10 mouse cellular contexts compared by ENCODE assay signal in genomic region chr7:130206181-130206582, GRCm38 (mm10).
A peak's percentile ranks its signal among the peaks of the same experiment; 100 is the strongest.
DNase-seq lines count a peak whose midpoint lies in the region; ATAC-seq and TF ChIP-seq lines count a peak whose summit lies in the region.
"Had no signal": no experiment of that assay in that cellular context is flagged by ENCODE, and none has a peak within 500 bp of the region (broad histone marks: within the 10 kb centered on the region; RNA-seq: fewer than 3 reads in every experiment).

No protein-coding gene starts in this region.

- H3K27ac ChIP-seq in midbrain, embryonic 10.5 days (replicated peaks) = peak overlapping the region; percentile 19
- H3K27ac ChIP-seq in midbrain, postnatal 0 days (ENCODE audit: low read depth, low read length) = no peak overlapping the region
- 0 out of 2 replicates have a peak overlapping the region, but pooled peaks have one; percentile 5 for H3K27ac ChIP-seq in forebrain, embryonic 14.5 days (ENCODE audit: low read depth, low read length)
- H3K27ac ChIP-seq in limb, embryonic 12.5 days = peak overlapping the region; percentile 88
- peak overlapping the region; percentile 55; the same call in 1 of the 2 replicates for H3K27ac ChIP-seq in stomach, embryonic 15.5 days
- no peak overlapping the region for H3K27ac ChIP-seq in cerebellum, adult 2 months (ENCODE audit: insufficient read depth, low read length)
- H3K27ac ChIP-seq: heart, embryonic 13.5 days had no signal

- peak overlapping the region; percentile 27; the same call in 1 of the 2 replicates for H3K4me3 ChIP-seq in midbrain, embryonic 10.5 days
- H3K4me3 ChIP-seq in midbrain, postnatal 0 days (ENCODE audit: low read depth, low read length) = no peak overlapping the region
- no peak overlapping the region for H3K4me3 ChIP-seq in forebrain, embryonic 14.5 days (ENCODE audit: low read depth, low read length)
- no peak overlapping the region for H3K4me3 ChIP-seq in limb, embryonic 12.5 days (replicated peaks)
- no peak overlapping the region for H3K4me3 ChIP-seq in stomach, embryonic 15.5 days (replicated peaks)
- H3K4me3 ChIP-seq in cerebellum, adult 2 months (replicated peaks; ENCODE audit: insufficient read depth, low read depth, low read length) = no peak overlapping the region
- H3K4me3 ChIP-seq: heart, embryonic 13.5 days had no signal

- peaks cover 73% of the 10 kb centered on the region for H3K4me1 ChIP-seq in midbrain, embryonic 10.5 days
- no peaks in the 10 kb centered on the region for H3K4me1 ChIP-seq in midbrain, postnatal 0 days (ENCODE audit: insufficient read depth, low read length)
- H3K4me1 ChIP-seq in forebrain, embryonic 14.5 days (ENCODE audit: control insufficient read depth, insufficient read depth, low read length) = peaks cover 37% of the 10 kb centered on the region
- H3K4me1 ChIP-seq in limb, embryonic 12.5 days (replicated peaks) = peaks cover 47% of the 10 kb centered on the region
- H3K4me1 ChIP-seq in stomach, embryonic 15.5 days = peaks cover 22% of the 10 kb centered on the region; the same call in 1 of the 2 replicates
- no peaks in the 10 kb centered on the region for H3K4me1 ChIP-seq in cerebellum, adult 2 months (ENCODE audit: control insufficient read depth, insufficient read depth, low read length)

- no peak overlapping the region for H3K9ac ChIP-seq in midbrain, postnatal 0 days (replicated peaks; ENCODE audit: low read length, poor library complexity, severe bottlenecking)
- no peak overlapping the region for H3K9ac ChIP-seq in forebrain, embryonic 14.5 days (ENCODE audit: low read length)
- no peak overlapping the region for H3K9ac ChIP-seq in limb, embryonic 12.5 days (replicated peaks)
- H3K9ac ChIP-seq in stomach, embryonic 15.5 days = no peak overlapping the region
- H3K9ac ChIP-seq: heart, embryonic 13.5 days had no signal

- H3K9me3 ChIP-seq in midbrain, embryonic 10.5 days (replicated peaks) = no peaks in the 10 kb centered on the region
- no peaks in the 10 kb centered on the region for H3K9me3 ChIP-seq in midbrain, postnatal 0 days (ENCODE audit: low read length)
- H3K9me3 ChIP-seq in forebrain, embryonic 14.5 days (replicated peaks; ENCODE audit: control insufficient read depth, low read length) = no peaks in the 10 kb centered on the region
- H3K9me3 ChIP-seq in limb, embryonic 12.5 days = no peaks in the 10 kb centered on the region
- H3K9me3 ChIP-seq in stomach, embryonic 15.5 days = no peaks in the 10 kb centered on the region
- H3K9me3 ChIP-seq: heart, embryonic 13.5 days had no signal

- H3K27me3 ChIP-seq in midbrain, embryonic 10.5 days (ENCODE audit: low read depth, poor library complexity, severe bottlenecking) = peaks cover 8% of the 10 kb centered on the region; the same call in 1 of the 2 replicates
- no peaks in the 10 kb centered on the region for H3K27me3 ChIP-seq in midbrain, postnatal 0 days (ENCODE audit: insufficient read depth, low read length)
- no peaks in the 10 kb centered on the region for H3K27me3 ChIP-seq in forebrain, embryonic 14.5 days (replicated peaks; ENCODE audit: control insufficient read depth, insufficient read depth, low read length)
- no peaks in the 10 kb centered on the region for H3K27me3 ChIP-seq in limb, embryonic 12.5 days
- no peaks in the 10 kb centered on the region for H3K27me3 ChIP-seq in stomach, embryonic 15.5 days (replicated peaks)
- H3K27me3 ChIP-seq in cerebellum, adult 2 months (ENCODE audit: control insufficient read depth, insufficient read depth, low read length) = no peaks in the 10 kb centered on the region
- H3K27me3 ChIP-seq: heart, embryonic 13.5 days had no signal

- ATAC-seq in midbrain, postnatal 0 days (ENCODE audit: low FRiP score) = no peak
- peak; percentile 87 for ATAC-seq in forebrain, embryonic 14.5 days
- no peak for ATAC-seq in limb, embryonic 12.5 days (ENCODE audit: insufficient number of reproducible peaks, insufficient read depth, low FRiP score, low TSS enrichment, low read depth)
- no peak for ATAC-seq in stomach, embryonic 15.5 days (ENCODE audit: insufficient read depth, low FRiP score, low read depth)

- peak; percentile 38 for DNase-seq in midbrain, embryonic 10.5 days (ENCODE audit: low spot score)
- no peak for DNase-seq in midbrain, postnatal 0 days (ENCODE audit: low spot score)
- peak; percentile 71 for DNase-seq in forebrain, embryonic 14.5 days (ENCODE audit: low spot score)
- DNase-seq in cerebellum, adult 2 months = no peak
- no peak for DNase-seq in frontal cortex, postnatal 36 days (ENCODE audit: low spot score in 2 of 2)
- DNase-seq in testis, postnatal 14 days (ENCODE audit: low spot score) = no peak
- DNase-seq: cerebellum, postnatal 10 days had no signal

- TF ChIP-seq POLR2A in cerebellum, adult 2 months (IDR thresholded peaks at IDR 0.05; ENCODE audit: borderline replicate concordance, insufficient read depth, low read length) = no peak

- H3K36me3 ChIP-seq in midbrain, embryonic 10.5 days = peaks cover 65% of the 10 kb centered on the region
- H3K36me3 ChIP-seq in midbrain, postnatal 0 days (ENCODE audit: insufficient read depth, low read length) = no peaks in the 10 kb centered on the region
- H3K36me3 ChIP-seq in forebrain, embryonic 14.5 days (ENCODE audit: control insufficient read depth, insufficient read depth, low read length) = no peaks in the 10 kb centered on the region
- peaks cover 33% of the 10 kb centered on the region for H3K36me3 ChIP-seq in limb, embryonic 12.5 days
- no peaks in the 10 kb centered on the region for H3K36me3 ChIP-seq in stomach, embryonic 15.5 days
- H3K36me3 ChIP-seq: heart, embryonic 13.5 days had no signal

- 16% methylated on average over 6 of the region's 6 CpGs for WGBS in midbrain, embryonic 10.5 days
- WGBS in midbrain, postnatal 0 days = 11% methylated on average over 6 of the region's 6 CpGs
- WGBS in forebrain, embryonic 14.5 days = 0% methylated on average over 6 of the region's 6 CpGs
- WGBS in limb, embryonic 12.5 days = 38% methylated on average over 6 of the region's 6 CpGs
- 23% methylated on average over 6 of the region's 6 CpGs for WGBS in stomach, embryonic 15.5 days
- 27% methylated on average over 6 of the region's 6 CpGs for WGBS in cerebellum, adult 2 months

- no peak for TF ChIP-seq CTCF in midbrain, postnatal 0 days (IDR thresholded peaks at IDR 0.05)
- no peak for TF ChIP-seq CTCF in cerebellum, adult 2 months (IDR thresholded peaks at IDR 0.05; ENCODE audit: borderline replicate concordance, insufficient read depth, low read depth, low read length)

- no peak overlapping the region for H3K4me2 ChIP-seq in midbrain, postnatal 0 days (ENCODE audit: low read depth, low read length, poor library complexity, severe bottlenecking)
- peak overlapping the region; percentile 8; the same call in 1 of the 2 replicates for H3K4me2 ChIP-seq in forebrain, embryonic 14.5 days (ENCODE audit: low read length)
- H3K4me2 ChIP-seq in limb, embryonic 12.5 days = no peak overlapping the region
- no peak overlapping the region for H3K4me2 ChIP-seq in stomach, embryonic 15.5 days
- H3K4me2 ChIP-seq: heart, embryonic 13.5 days had no signal

Comparison
In these comparisons a context has a peak if more than half of its experiments do, and no peak if none do; other contexts are left out.
1. DNase-seq: peak in midbrain, embryonic 10.5 days (single experiment) and forebrain, embryonic 14.5 days (single experiment); none in midbrain, postnatal 0 days (single experiment), cerebellum, adult 2 months (0 of 2), frontal cortex, postnatal 36 days (0 of 2) and testis, postnatal 14 days (single experiment).
2. H3K27ac ChIP-seq: peak in midbrain, embryonic 10.5 days (single experiment), forebrain, embryonic 14.5 days (single experiment), limb, embryonic 12.5 days (single experiment) and stomach, embryonic 15.5 days (single experiment); none in midbrain, postnatal 0 days (single experiment) and cerebellum, adult 2 months (single experiment).